In genomic region chr5:81738286-81739032, GRCm38 (mm10) we compare ENCODE assay signal across 15 mouse cellular contexts.
DNase-seq lines count a peak whose midpoint lies in the region; ATAC-seq lines count a peak whose summit lies in the region.
"Had no signal": no experiment of that assay in that cellular context is flagged by ENCODE, and none has a peak within 500 bp of the region (broad histone marks: within the 10 kb centered on the region; RNA-seq: fewer than 3 reads in every experiment).

No protein-coding gene starts in this region.

- no peak overlapping the region for H3K4me2 ChIP-seq in kidney, embryonic 14.5 days (replicated peaks; ENCODE audit: low read depth, low read length)
- no peak overlapping the region for H3K4me2 ChIP-seq in hindbrain, embryonic 13.5 days
- H3K4me2 ChIP-seq in midbrain, embryonic 13.5 days (replicated peaks) = no peak overlapping the region
- H3K4me2 ChIP-seq: heart, embryonic 13.5 days; lung, embryonic 15.5 days had no signal

- no peak overlapping the region for H3K9ac ChIP-seq in kidney, embryonic 14.5 days (ENCODE audit: low read depth, low read length)
- no peak overlapping the region for H3K9ac ChIP-seq in hindbrain, embryonic 13.5 days
- no peak overlapping the region for H3K9ac ChIP-seq in midbrain, embryonic 13.5 days (replicated peaks)
- H3K9ac ChIP-seq: heart, embryonic 13.5 days; lung, embryonic 15.5 days had no signal

- H3K9me3 ChIP-seq in kidney, embryonic 14.5 days (ENCODE audit: control insufficient read depth, low read length) = no peaks in the 10 kb centered on the region
- no peaks in the 10 kb centered on the region for H3K9me3 ChIP-seq in hindbrain, embryonic 13.5 days
- H3K9me3 ChIP-seq in midbrain, embryonic 13.5 days = no peaks in the 10 kb centered on the region
- H3K9me3 ChIP-seq: heart, embryonic 13.5 days; lung, embryonic 15.5 days had no signal

- no peak overlapping the region for H3K27ac ChIP-seq in kidney, embryonic 14.5 days (ENCODE audit: low read depth, low read length)
- peak overlapping the region; percentile 66 for H3K27ac ChIP-seq in hindbrain, embryonic 13.5 days
- peak overlapping the region; percentile 32 for H3K27ac ChIP-seq in midbrain, embryonic 13.5 days
- H3K27ac ChIP-seq: heart, embryonic 13.5 days; lung, embryonic 15.5 days had no signal

- 23% methylated on average over 3 of the region's 3 CpGs for WGBS in kidney, embryonic 14.5 days
- 28% methylated on average over 3 of the region's 3 CpGs for WGBS in hindbrain, embryonic 13.5 days
- 50% methylated on average over 3 of the region's 3 CpGs for WGBS in midbrain, embryonic 13.5 days

- H3K27me3 ChIP-seq in kidney, embryonic 14.5 days (ENCODE audit: control insufficient read depth, insufficient read depth, low read length) = no peaks in the 10 kb centered on the region
- no peaks in the 10 kb centered on the region for H3K27me3 ChIP-seq in hindbrain, embryonic 13.5 days
- no peaks in the 10 kb centered on the region for H3K27me3 ChIP-seq in midbrain, embryonic 13.5 days
- H3K27me3 ChIP-seq: heart, embryonic 13.5 days; lung, embryonic 15.5 days had no signal

- H3K4me3 ChIP-seq in kidney, embryonic 14.5 days (ENCODE audit: low read length) = no peak overlapping the region
- H3K4me3 ChIP-seq in hindbrain, embryonic 13.5 days = no peak overlapping the region
- no peak overlapping the region for H3K4me3 ChIP-seq in midbrain, embryonic 13.5 days (replicated peaks)
- H3K4me3 ChIP-seq: heart, embryonic 13.5 days; lung, embryonic 15.5 days had no signal

- no peaks in the 10 kb centered on the region for H3K36me3 ChIP-seq in kidney, embryonic 14.5 days (ENCODE audit: control insufficient read depth, insufficient read depth, low read length)
- H3K36me3 ChIP-seq in hindbrain, embryonic 13.5 days = 0 out of 2 replicates have a peak, but pooled peaks cover 3% of the 10 kb centered on the region
- no peaks in the 10 kb centered on the region for H3K36me3 ChIP-seq in midbrain, embryonic 13.5 days
- H3K36me3 ChIP-seq: heart, embryonic 13.5 days; lung, embryonic 15.5 days had no signal

- DNase-seq in kidney, postnatal 4 days = no peak
- DNase-seq in embryo, embryonic 11.5 days (ENCODE audit: low read depth, low spot score) = peak; percentile 24
- no peak for DNase-seq in cerebellum, adult 9-11 months
- no peak for DNase-seq in urinary bladder, postnatal 25 days (ENCODE audit: low spot score)
- DNase-seq: adrenal gland, postnatal 14 days; cerebellum, postnatal 14 days; gastrocnemius, postnatal 36 days; kidney, postnatal 14 days; right cerebral cortex, postnatal 14 days had no signal

- H3K4me1 ChIP-seq in kidney, embryonic 14.5 days (ENCODE audit: control insufficient read depth, insufficient read depth, low read length) = no peaks in the 10 kb centered on the region; the same call in 1 of the 2 replicates
- H3K4me1 ChIP-seq in hindbrain, embryonic 13.5 days (replicated peaks) = peaks cover 7% of the 10 kb centered on the region
- 0 out of 2 replicates have a peak, but pooled peaks cover 3% of the 10 kb centered on the region for H3K4me1 ChIP-seq in midbrain, embryonic 13.5 days (replicated peaks)
- H3K4me1 ChIP-seq: heart, embryonic 13.5 days; lung, embryonic 15.5 days had no signal

- peak; percentile 87; the same call in 1 of the 2 replicates for ATAC-seq in kidney, embryonic 14.5 days (ENCODE audit: low FRiP score, low TSS enrichment)
- peak; percentile 64 for ATAC-seq in hindbrain, embryonic 13.5 days (ENCODE audit: low FRiP score)
- peak; percentile 67 for ATAC-seq in midbrain, embryonic 13.5 days
- no peak for ATAC-seq in CD4-positive, CD25-positive, alpha-beta regulatory T cell, adult 4 months
